Mouse (Mus musculus) mammary gland, adult 2 months (tissue): ENCODE data around the gene Il1rl1. TPM values are rescaled to one million over a fixed set of nuclear protein-coding genes. Genes with fewer than 3 reads are reported as not detected.

ENCODE experiments used
- polyA plus RNA-seq: library from polyadenylated mRNA; depleted of rRNA; stranded (reverse); fragments of >200 nt; gene quantifications from 2 replicates; pipeline ENCODE4 v1.2.3, GENCODE M21; 2012; ENCODE audit warnings: low replicate concordance; rRNA removed

Gene Il1rl1
- polyA plus RNA-seq: 1.5 and 3.5 TPM in 2 replicates

DNA sequence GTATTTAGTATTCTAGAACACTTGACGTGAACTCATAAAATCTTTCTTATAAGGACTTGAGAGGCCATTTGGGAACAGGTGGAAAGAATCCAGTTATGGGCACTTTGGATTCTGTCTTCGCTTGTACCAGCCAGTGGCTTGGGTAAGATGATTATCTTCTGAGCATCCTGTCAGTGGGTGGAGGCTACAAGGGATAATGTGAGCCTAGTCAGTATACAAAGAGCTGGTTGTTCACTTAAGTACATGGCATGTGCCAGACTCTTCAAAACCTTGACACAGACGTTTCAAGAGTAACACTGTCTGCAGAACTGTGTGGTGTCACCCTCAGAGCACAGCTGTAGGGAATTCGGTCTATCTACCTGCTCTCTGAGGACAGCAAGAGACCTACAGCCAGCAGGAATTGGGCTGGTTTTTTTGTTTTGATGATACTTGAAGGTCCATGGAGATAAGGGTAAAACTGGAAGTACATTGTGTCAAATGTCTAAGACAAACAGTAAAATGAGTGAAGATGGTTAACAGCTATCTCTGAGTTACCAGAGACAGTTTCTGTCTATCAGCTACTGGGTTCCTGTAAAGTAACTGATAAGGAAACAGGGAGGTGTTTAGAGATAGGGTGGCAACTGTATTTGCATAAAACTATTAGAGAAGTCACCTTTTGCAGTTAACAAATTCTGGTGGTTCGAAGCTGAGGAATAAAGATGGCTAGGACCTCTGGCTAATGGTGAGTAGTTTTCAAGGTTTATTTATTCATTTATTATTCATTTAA, at the start of gene Il1rl1:
Il1rl1 (plus strand) TSS at position 661 of the 766 bp plus-strand sequence.

DNA sequence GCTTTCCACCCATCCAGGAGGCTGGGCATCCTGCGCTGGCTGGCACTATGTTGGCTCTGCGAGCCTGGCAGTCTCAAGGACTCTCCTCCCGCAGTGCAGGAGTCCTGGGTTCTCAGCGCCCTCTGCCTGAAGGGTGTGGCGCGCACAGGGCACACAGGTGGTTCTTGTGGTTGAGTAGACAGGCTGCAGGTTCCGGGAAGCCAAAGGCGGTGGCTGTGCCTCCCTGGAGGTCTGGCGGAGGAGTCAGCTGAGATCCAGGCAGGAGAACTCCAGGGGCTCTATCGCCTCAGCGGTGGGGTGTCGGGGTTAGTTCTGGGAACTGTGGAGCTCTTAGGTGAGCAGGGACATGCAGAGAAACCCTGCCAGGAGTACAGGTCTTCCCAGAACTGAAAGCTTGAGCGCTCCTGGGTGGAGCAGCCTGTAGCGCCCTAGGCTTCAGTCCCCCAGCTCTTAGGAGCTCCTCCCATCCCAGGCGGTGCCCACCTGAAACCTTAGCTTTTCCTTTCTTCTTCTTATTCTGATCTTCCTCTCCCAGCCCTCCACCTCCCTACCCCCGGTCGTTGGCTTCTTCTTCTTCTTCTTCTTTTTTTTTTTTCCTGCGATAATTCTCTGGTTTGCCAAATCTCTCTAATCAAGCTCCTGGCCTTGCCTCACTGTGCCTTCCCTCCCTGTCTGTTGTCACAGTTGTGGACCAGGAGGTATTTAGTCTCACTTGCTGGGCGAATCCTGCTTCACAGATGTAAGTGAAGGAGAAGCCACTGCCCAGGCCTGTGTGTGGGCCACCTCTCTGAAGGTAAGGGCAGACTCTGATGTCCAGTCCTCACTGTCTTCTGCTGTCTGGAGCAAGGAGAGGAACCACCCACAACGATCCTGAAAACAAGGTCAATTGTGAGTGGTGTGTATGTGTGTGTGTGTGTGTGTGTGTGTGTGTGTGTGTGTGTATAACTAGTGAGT, 36.4 kb downstream of the Il1rl1 start, which contains the start of gene Il18r1:
Il18r1 (plus strand) TSS at position 76 of the 954 bp plus-strand sequence.

Other genes starting within 250 kb of the Il1rl1 start
- 8.6 and 11.7 TPM in 2 replicates for gene Il1r1, start 204.5 kb upstream of the Il1rl1 start, polyA plus RNA-seq
- 7.8 and 17.5 TPM in 2 replicates for gene Il1rl2, start 105.0 kb upstream of the Il1rl1 start, polyA plus RNA-seq
- 2.1 and 4.0 TPM in 2 replicates for gene Il18r1, start 36.0 kb downstream of the Il1rl1 start, polyA plus RNA-seq
- 0.66 and 1.1 TPM in 2 replicates for gene Il18rap, start 85.8 kb downstream of the Il1rl1 start, polyA plus RNA-seq
- 0.32 and 1.0 TPM in 2 replicates for gene Slc9a4, start 150.5 kb downstream of the Il1rl1 start, polyA plus RNA-seq